Mouse (Mus musculus) macrophage (primary cell): ENCODE data around the gene Mucl3. TPM values are rescaled to one million over a fixed set of nuclear protein-coding genes. Genes with fewer than 3 reads are reported as not detected.

Experiments
- H3K27ac ChIP-seq: fragments of 350-480 bp; formaldehyde crosslinking; 2 replicates; pipeline ENCODE4 v1.9.0; 2021
- H3K36me3 ChIP-seq: fragments of 350-480 bp; formaldehyde crosslinking; 2 replicates; pipeline ENCODE4 v1.9.0; 2021; ENCODE audit errors: inconsistent target
- H3K4me3 ChIP-seq: fragments of 350-480 bp; formaldehyde crosslinking; 2 replicates; pipeline ENCODE4 v1.9.0; 2021; ENCODE audit errors: inconsistent target
- H3K79me2 ChIP-seq: fragments of 350-480 bp; formaldehyde crosslinking; 2 replicates; pipeline ENCODE4 v1.9.0; 2021; ENCODE audit errors: inconsistent target
- WGBS: methylation state at CpG from one replicate; pipeline ENCODE4 v1.1.7; 2026; ENCODE audit warnings: inconsistent platforms; ENCODE audit not compliant: missing documents; 5-methylcytosine and 5-hydroxymethylcytosine counted together
- polyA plus RNA-seq: library from polyadenylated mRNA; stranded (reverse); fragments of 250-400 nt; gene quantifications from 3 replicates; pipeline ENCODE4 v1.2.4, GENCODE M21; 2018; ENCODE audit warnings: inconsistent platforms

Gene Mucl3
- polyA plus RNA-seq, 1 experiment from 2014 or later: not detected

GRCm38 (mm10) chr17:35594456-35594855, 49.0 kb downstream of the Mucl3 start:
- Histone ChIP-seq H3K4me3 (no peak overlapping the region), H3K36me3 (no peaks in the 10 kb centered on the region), H3K79me2 (no peaks in the 10 kb centered on the region), H3K27ac (no peak overlapping the region)
- 84% methylated on average over 7 of the region's 7 CpGs for WGBS

- no peak overlapping the region for H3K4me3 ChIP-seq
- H3K27ac ChIP-seq: no peak overlapping the region
- no peaks in the 10 kb centered on the region for H3K36me3 ChIP-seq
- no peaks in the 10 kb centered on the region for H3K79me2 ChIP-seq
- WGBS: 23% methylated on average over 4 of the region's 4 CpGs
These were observed 49.7 kb downstream of the Mucl3 start for GRCm38 (mm10) chr17:35593786-35594185.

GRCm38 (mm10) chr17:35592131-35592530, 51.4 kb downstream of the Mucl3 start:
- 86% methylated on average over 9 of the region's 9 CpGs for WGBS
- H3K36me3 ChIP-seq: no peaks in the 10 kb centered on the region
- H3K27ac ChIP-seq: no peak overlapping the region
- no peaks in the 10 kb centered on the region for H3K79me2 ChIP-seq
- H3K4me3 ChIP-seq: no peak overlapping the region

GRCm38 (mm10) chr17:35591731-35592130, 51.8 kb downstream of the Mucl3 start:
- Histone ChIP-seq H3K79me2 (no peaks in the 10 kb centered on the region), H3K27ac (no peak overlapping the region), H3K4me3 (no peak overlapping the region), H3K36me3 (no peaks in the 10 kb centered on the region)
- WGBS: 92% methylated on average over 15 of the region's 15 CpGs

- Histone ChIP-seq H3K27ac (no peak overlapping the region), H3K79me2 (no peaks in the 10 kb centered on the region), H3K36me3 (no peaks in the 10 kb centered on the region), H3K4me3 (no peak overlapping the region)
- WGBS: 93% methylated on average over 7 of the region's 7 CpGs
These were observed 52.3 kb downstream of the Mucl3 start for GRCm38 (mm10) chr17:35591219-35591578.

GRCm38 (mm10) chr17:35590410-35591218, 52.9 kb downstream of the Mucl3 start:
- H3K27ac ChIP-seq: no peak overlapping the region
- WGBS: 11% methylated on average over 21 of the region's 21 CpGs
- H3K79me2 ChIP-seq: no peaks in the 10 kb centered on the region
- no peak overlapping the region for H3K4me3 ChIP-seq
- H3K36me3 ChIP-seq: no peaks in the 10 kb centered on the region

- 79% methylated on average over 4 of the region's 4 CpGs for WGBS
- Histone ChIP-seq H3K27ac (no peak overlapping the region), H3K79me2 (no peaks in the 10 kb centered on the region), H3K36me3 (no peaks in the 10 kb centered on the region), H3K4me3 (no peak overlapping the region)
These were observed 55.1 kb downstream of the Mucl3 start for GRCm38 (mm10) chr17:35588387-35588786.

- H3K36me3 ChIP-seq: no peaks in the 10 kb centered on the region
- no peak overlapping the region for H3K27ac ChIP-seq
- no peaks in the 10 kb centered on the region for H3K79me2 ChIP-seq
- no peak overlapping the region for H3K4me3 ChIP-seq
- 91% methylated on average over 1 of the region's 1 CpGs for WGBS
These were observed 56.2 kb downstream of the Mucl3 start for GRCm38 (mm10) chr17:35587291-35587690.

Other genes starting within 250 kb of the Mucl3 start
- 6.1 to 11.8 TPM (median 9.4 TPM) in 3 replicates for gene H2-Q6, start 218.8 kb downstream of the Mucl3 start, polyA plus RNA-seq
- gene H2-Q7, start 204.5 kb downstream of the Mucl3 start, polyA plus RNA-seq: 9.6 to 18.4 TPM (median 13.1 TPM) in 3 replicates
- 0.07 to 0.35 TPM in 2 of 3 replicates, not detected in the other for gene H2-Q10, start 173.6 kb downstream of the Mucl3 start, polyA plus RNA-seq
- not detected in 3 replicates for gene Pou5f1, start 137.7 kb downstream of the Mucl3 start, polyA plus RNA-seq
- gene Tcf19, start 126.9 kb downstream of the Mucl3 start, polyA plus RNA-seq: 2.7 to 15.5 TPM (median 3.0 TPM) in 3 replicates
- gene Cchcr1, start 126.6 kb downstream of the Mucl3 start, polyA plus RNA-seq: 1.3 to 3.3 TPM (median 2.1 TPM) in 3 replicates
- gene Psors1c2, start 110.5 kb downstream of the Mucl3 start, polyA plus RNA-seq: not detected in 3 replicates
- not detected in 3 replicates for gene Cdsn, start 91.6 kb downstream of the Mucl3 start, polyA plus RNA-seq
- gene 2300002M23Rik, start 76.2 kb downstream of the Mucl3 start, polyA plus RNA-seq: not detected in 3 replicates
- gene Sfta2, start 42.1 kb downstream of the Mucl3 start, polyA plus RNA-seq: not detected in 3 replicates
- gene Gm9573, start 17.1 kb downstream of the Mucl3 start, polyA plus RNA-seq: not detected in 3 replicates
- 3.5 to 5.8 TPM (median 4.5 TPM) in 3 replicates for gene Vars2, start 23.9 kb upstream of the Mucl3 start, polyA plus RNA-seq
- gene Gtf2h4, start 30.0 kb upstream of the Mucl3 start, polyA plus RNA-seq: 6.2 to 17.0 TPM (median 10.0 TPM) in 3 replicates
- gene Ddr1, start 60.9 kb upstream of the Mucl3 start, polyA plus RNA-seq: 0.27 to 0.42 TPM in 2 of 3 replicates, not detected in the other
- 20.7 to 61.5 TPM (median 37.3 TPM) in 3 replicates for gene Ier3, start 178.0 kb upstream of the Mucl3 start, polyA plus RNA-seq
- 42.9 to 64.8 TPM (median 56.1 TPM) in 3 replicates for gene Flot1, start 179.5 kb upstream of the Mucl3 start, polyA plus RNA-seq
- gene Tubb5, start 194.6 kb upstream of the Mucl3 start, polyA plus RNA-seq: 187 to 603 TPM (median 205 TPM) in 3 replicates
- gene Mdc1, start 197.8 kb upstream of the Mucl3 start, polyA plus RNA-seq: 12.5 to 32.8 TPM (median 22.9 TPM) in 3 replicates
- gene Nrm, start 217.6 kb upstream of the Mucl3 start, polyA plus RNA-seq: 5.9 to 14.4 TPM (median 6.8 TPM) in 3 replicates
- gene Ppp1r18, start 221.9 kb upstream of the Mucl3 start, polyA plus RNA-seq: 166 to 235 TPM (median 189 TPM) in 3 replicates
- 19.3 to 24.2 TPM (median 19.8 TPM) in 3 replicates for gene Dhx16, start 236.1 kb upstream of the Mucl3 start, polyA plus RNA-seq